Mouse (Mus musculus): ENCODE measurements around the gene Mast2. TPM values are rescaled to one million over a fixed set of nuclear protein-coding genes. Genes with fewer than 3 reads are reported as not detected.

Mast2 gene
- total RNA-seq, 1 experiment from 2014 or later, result 17.7 TPM

- no peak for ATAC-seq (replicated peaks; ENCODE audit: low read depth, poor library complexity, severe bottlenecking)
Observed at GRCm38 (mm10) chr4:116412993-116413392, 51.0 kb downstream of the Mast2 start.

GRCm38 (mm10) chr4:116411401-116411800, 52.6 kb downstream of the Mast2 start:
- ATAC-seq (replicated peaks; ENCODE audit: low read depth, poor library complexity, severe bottlenecking), result no peak

- no peak for ATAC-seq (replicated peaks; ENCODE audit: low read depth, poor library complexity, severe bottlenecking)
Observed at GRCm38 (mm10) chr4:116406668-116407067, 57.3 kb downstream of the Mast2 start.

GRCm38 (mm10) chr4:116405955-116406351, 58.0 kb downstream of the Mast2 start:
- no peak for ATAC-seq (replicated peaks; ENCODE audit: low read depth, poor library complexity, severe bottlenecking)

- ATAC-seq (replicated peaks; ENCODE audit: low read depth, poor library complexity, severe bottlenecking), result no peak
Observed at GRCm38 (mm10) chr4:116405276-116405954, 58.6 kb downstream of the Mast2 start.

GRCm38 (mm10) chr4:116403884-116404283, 60.1 kb downstream of the Mast2 start:
- ATAC-seq (replicated peaks; ENCODE audit: low read depth, poor library complexity, severe bottlenecking), result no peak

GRCm38 (mm10) chr4:116402708-116403107, 61.3 kb downstream of the Mast2 start:
- ATAC-seq (replicated peaks; ENCODE audit: low read depth, poor library complexity, severe bottlenecking), result peak; percentile 45; the same call in 1 of the 2 replicates

- no peak for ATAC-seq (replicated peaks; ENCODE audit: low read depth, poor library complexity, severe bottlenecking)
Observed at GRCm38 (mm10) chr4:116398051-116398450, 65.9 kb downstream of the Mast2 start.

- no peak for ATAC-seq (replicated peaks; ENCODE audit: low read depth, poor library complexity, severe bottlenecking)
Observed at GRCm38 (mm10) chr4:116377973-116378667, 85.9 kb downstream of the Mast2 start.

GRCm38 (mm10) chr4:116371676-116372075, 92.3 kb downstream of the Mast2 start:
- no peak for ATAC-seq (replicated peaks; ENCODE audit: low read depth, poor library complexity, severe bottlenecking)

GRCm38 (mm10) chr4:116358099-116358498, 105.9 kb downstream of the Mast2 start:
- no peak for ATAC-seq (replicated peaks; ENCODE audit: low read depth, poor library complexity, severe bottlenecking)

GRCm38 (mm10) chr4:116352919-116353318, 111.1 kb downstream of the Mast2 start:
- ATAC-seq (replicated peaks; ENCODE audit: low read depth, poor library complexity, severe bottlenecking), result no peak

GRCm38 (mm10) chr4:116352496-116352895, 111.5 kb downstream of the Mast2 start:
- no peak for ATAC-seq (replicated peaks; ENCODE audit: low read depth, poor library complexity, severe bottlenecking)

- ATAC-seq (replicated peaks; ENCODE audit: low read depth, poor library complexity, severe bottlenecking), result peak; percentile 82
Observed at GRCm38 (mm10) chr4:116342119-116342518, 121.9 kb downstream of the Mast2 start.

GRCm38 (mm10) chr4:116336294-116336693, 127.7 kb downstream of the Mast2 start:
- ATAC-seq (replicated peaks; ENCODE audit: low read depth, poor library complexity, severe bottlenecking), result no peak

GRCm38 (mm10) chr4:116329256-116329655, 134.7 kb downstream of the Mast2 start:
- no peak for ATAC-seq (replicated peaks; ENCODE audit: low read depth, poor library complexity, severe bottlenecking)

GRCm38 (mm10) chr4:116322127-116322526, 141.9 kb downstream of the Mast2 start:
- ATAC-seq (replicated peaks; ENCODE audit: low read depth, poor library complexity, severe bottlenecking), result no peak

GRCm38 (mm10) chr4:116317575-116317974, 146.4 kb downstream of the Mast2 start:
- ATAC-seq (replicated peaks; ENCODE audit: low read depth, poor library complexity, severe bottlenecking), result no peak

GRCm38 (mm10) chr4:116304551-116304950, 159.4 kb downstream of the Mast2 start:
- no peak for ATAC-seq (replicated peaks; ENCODE audit: low read depth, poor library complexity, severe bottlenecking)

GRCm38 (mm10) chr4:116300878-116301355, 163.1 kb downstream of the Mast2 start:
- ATAC-seq (replicated peaks; ENCODE audit: low read depth, poor library complexity, severe bottlenecking), result peak; percentile 97

- no peak for ATAC-seq (replicated peaks; ENCODE audit: low read depth, poor library complexity, severe bottlenecking)
Observed at GRCm38 (mm10) chr4:116293296-116293695, 170.7 kb downstream of the Mast2 start.
